Mouse (Mus musculus): ENCODE data around the gene Pdcd6. TPM values are rescaled to one million over a fixed set of nuclear protein-coding genes. Genes with fewer than 3 reads are reported as not detected.

The Pdcd6 gene
- total RNA-seq, 2 experiments from 2014 or later, result 41.8 to 42.4 TPM

DNA sequence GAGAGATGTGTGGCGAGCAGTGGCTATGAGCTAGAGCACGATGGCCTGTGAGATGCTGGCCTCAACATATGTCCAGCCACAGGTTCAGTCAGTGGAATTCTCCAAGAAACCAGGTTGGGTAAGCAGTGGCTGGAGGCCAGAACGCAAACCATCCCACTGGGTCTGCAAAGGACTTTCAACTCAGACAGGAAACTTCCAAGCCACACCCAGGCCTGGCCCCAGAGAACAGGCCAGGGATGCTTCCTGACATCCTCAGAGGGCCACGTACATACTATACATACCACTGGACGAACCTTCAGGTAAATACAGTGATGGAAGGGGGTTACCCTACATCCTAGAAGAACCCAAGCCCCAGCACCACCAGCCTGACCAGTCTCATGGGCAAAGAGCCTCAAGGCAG is 27.7 kb downstream of the Pdcd6 start:
- DNase-seq (ENCODE audit: low spot score in 2 of 2), result no peak

DNA sequence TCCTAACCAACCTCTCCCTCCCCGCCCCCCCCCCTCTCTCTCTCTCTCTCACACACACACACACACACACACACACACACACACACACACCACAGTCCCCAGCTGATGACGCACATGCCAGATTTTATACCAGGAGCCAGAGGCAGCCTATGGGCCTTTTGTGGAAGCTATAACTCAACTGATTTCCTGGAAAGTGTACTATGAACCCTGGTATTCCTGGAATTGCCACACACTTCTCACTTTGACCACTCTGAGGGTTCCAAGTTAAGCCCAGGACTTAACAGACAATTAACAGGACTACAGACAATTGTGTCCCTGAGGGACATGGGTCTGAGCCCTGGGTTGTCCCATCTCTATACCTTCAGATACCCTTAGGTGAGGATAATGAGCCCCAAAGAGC is 35.1 kb downstream of the Pdcd6 start:
- DNase-seq (ENCODE audit: low spot score in 2 of 2), result no peak

DNA sequence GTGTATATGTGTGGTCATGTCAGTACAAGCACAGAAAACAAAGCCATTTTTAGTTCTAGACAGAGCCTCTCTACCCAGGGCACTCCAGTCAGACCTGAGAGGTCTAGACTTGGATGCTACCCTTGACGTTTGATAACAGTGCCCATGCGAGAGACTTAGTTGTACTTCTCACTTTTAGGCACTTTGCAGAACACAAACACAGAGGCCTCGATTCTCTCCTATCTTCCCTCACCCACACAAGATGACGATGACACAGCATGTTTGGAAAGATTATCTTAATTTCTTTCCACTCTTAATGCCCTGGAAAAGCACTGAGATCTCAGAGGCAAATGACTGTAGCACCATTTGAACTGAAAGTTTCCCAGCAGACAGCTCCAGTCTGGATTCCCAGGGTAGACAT is 41.7 kb downstream of the Pdcd6 start:
- peak in 1 of 2 experiments; percentile 0 for DNase-seq (ENCODE audit: low spot score in 2 of 2)

DNA sequence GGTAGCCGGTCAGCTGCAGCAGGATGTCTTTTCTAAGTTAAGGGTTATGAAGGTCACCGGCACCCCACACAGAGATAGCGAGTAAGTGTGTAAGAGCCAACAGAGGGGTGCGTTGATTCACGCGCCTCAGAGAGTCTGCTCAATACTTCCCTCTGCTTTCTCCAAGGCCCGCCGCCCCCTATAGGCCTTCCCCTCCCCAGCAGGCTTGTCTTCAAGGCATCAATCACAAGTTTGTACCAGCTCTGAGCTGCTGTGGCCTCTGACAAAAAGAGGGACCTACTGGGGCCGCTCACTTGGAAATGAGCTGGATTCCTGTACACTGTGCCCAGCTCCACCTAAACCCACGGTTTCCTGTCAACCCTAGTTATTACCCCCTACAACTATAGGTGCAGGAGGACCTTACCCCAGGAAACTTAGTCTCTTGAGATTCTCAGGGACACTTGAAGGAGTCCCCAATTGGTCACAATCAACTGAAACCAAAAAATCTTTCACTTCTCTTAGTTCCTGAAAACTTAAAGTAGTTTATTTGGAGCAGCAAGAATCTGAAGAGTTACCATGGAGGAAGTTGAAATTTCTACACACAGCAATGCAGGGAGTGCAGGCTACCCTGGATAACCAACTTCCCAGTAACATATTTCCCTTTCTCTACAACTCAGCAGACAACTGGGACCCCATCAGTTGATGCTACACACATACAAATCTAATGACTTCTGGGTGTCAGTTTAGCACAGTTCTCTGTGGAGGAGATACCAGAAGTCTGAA is 57.0 kb downstream of the Pdcd6 start:
- peak; percentile 23 to 49 for DNase-seq (ENCODE audit: low spot score in 2 of 2)

DNA sequence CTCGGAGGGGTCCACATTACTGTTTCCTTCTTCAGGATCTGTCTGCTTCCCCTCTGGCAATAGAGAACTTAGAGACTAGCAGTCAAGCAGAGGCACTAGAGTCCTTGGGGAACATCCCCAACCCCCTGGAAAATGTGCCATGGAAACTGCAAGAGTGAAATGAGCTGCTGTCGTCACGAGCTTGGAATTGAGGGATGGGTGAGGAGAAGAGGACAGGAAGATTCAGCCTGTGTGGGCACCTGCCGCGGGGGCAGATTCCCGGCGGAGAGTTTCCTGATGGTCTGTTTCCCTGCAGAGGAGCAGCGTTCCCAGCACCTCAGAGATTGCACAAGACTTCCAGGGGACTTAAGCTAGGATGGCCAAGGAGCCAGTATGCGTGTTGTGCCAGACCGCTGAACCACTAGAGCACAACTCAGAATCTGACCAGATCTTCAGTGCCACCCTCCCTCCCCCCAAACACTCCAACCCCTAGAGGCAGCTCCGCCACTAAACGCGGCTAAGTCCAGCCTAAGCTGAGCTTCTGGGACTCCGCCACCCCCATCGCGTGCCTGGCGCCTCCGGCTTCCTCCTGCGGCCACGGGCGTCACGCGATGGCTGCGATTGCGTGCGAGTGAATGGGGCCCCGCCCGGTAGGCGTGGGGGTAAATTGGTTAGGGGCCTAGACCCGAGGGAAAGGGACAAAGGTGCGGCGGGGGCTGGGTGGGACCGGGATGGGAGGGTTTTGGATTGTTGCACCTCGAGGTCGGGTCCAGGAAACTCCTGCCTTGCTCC is 57.7 kb downstream of the Pdcd6 start:
- peak; percentile 38 to 62 for DNase-seq (ENCODE audit: low spot score in 2 of 2)

Other genes with a start within 250 kb of the Pdcd6 start
- under 1 TPM; 0.73 to 0.76 TPM for gene Slc9a3, start 196.1 kb downstream of the Pdcd6 start, total RNA-seq (2021)
- gene Exoc3, start 108.8 kb downstream of the Pdcd6 start, total RNA-seq (2021), result 10 to 100 TPM; 39.0 to 43.5 TPM
- under 1 TPM; 0.22 to 0.39 TPM for gene Ahrr, start 25.2 kb downstream of the Pdcd6 start, total RNA-seq (2021)
- gene Sdha, start 32.7 kb upstream of the Pdcd6 start, total RNA-seq (2021), result 100 to 1,000 TPM; 396 to 440 TPM
- 10 to 100 TPM; 47.7 to 51.1 TPM for gene Ccdc127, start 32.7 kb upstream of the Pdcd6 start, total RNA-seq (2021)
- 10 to 100 TPM; 33.2 to 39.0 TPM for gene Lrrc14b, start 46.4 kb upstream of the Pdcd6 start, total RNA-seq (2021)
- gene Zfp72, start 73.3 kb upstream of the Pdcd6 start, total RNA-seq (2021), result 1 to 10 TPM; 1.6 to 2.1 TPM
- gene Ftl1-ps1, start 82.1 kb upstream of the Pdcd6 start, total RNA-seq (2021), result 100 to 1,000 TPM; 369 to 414 TPM
- gene Zfp825, start 176.4 kb upstream of the Pdcd6 start, total RNA-seq (2021), result 1 to 10 TPM; 8.3 to 8.8 TPM

Measured in gastrocnemius, postnatal 4 days (tissue).